Mouse (Mus musculus) cerebellum, postnatal 14 days (tissue): Measurements from ENCODE around the gene Wnt3a.

ENCODE experiments used
- DNase-seq, 2 experiments: peaks; one replicate each; pipeline ENCODE4 v3.0.0; 2021; ENCODE audit warnings: mixed read lengths in 2 of 2

Gene Wnt3a

DNA sequence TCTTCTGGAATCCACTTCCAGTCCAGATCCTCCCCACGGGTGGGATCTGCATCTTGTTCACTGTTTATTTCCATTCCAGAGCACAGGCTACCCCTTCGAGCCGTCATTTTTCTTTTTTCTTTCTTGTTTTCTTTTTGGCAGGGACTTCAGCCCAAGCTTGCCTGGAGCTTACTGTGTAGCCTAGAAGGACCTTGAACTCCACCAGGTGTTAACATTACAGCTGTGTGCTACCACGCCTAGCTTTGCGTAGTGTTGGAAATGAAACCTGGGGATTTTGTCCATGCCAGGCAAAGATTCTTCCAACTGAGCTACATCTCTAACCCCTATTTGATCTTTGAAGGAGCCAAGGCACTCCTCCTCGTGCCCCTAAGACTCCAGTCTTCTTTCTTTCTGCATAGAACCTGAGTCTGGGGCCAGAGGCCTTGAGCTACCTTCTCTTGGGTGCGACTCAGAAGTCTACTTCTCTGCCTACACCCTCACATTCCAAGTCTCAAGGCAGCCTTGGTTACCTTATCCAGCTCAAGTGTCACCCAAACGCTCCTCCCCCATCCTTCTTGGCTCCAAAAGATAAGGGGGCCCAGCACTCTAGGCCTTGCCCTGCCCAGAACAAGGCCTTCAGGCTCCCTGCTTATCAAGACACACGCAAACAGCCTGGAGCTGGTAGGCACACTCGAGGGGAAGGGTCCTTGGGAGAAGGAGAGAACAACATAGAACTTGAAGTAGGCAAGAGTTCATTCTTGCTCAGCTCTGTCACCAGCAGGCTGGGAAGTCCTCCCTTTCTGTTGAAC lies 29.7 kb downstream of the Wnt3a start:
- DNase-seq, result no peak

DNA sequence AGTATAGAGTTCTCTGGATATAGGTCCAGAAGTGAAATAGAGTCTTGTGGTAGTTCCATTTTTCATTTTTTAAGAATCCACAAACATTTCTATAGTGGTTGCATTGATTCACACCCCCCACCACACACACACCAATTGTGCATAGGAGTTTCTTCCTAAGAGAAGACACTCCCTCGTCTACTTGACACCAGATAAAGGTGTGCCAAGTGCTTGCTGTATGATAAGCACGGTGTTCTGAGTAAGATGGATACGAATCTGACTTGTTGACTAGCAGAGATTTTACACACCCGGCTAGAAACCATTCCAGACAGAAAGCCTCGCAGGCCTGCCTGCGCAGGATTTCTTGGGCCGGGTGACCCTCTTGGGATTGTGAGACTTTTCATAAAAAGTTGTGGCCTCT lies 30.9 kb downstream of the Wnt3a start:
- no peak for DNase-seq

- DNase-seq, result no peak
Observed at GRCm38 (mm10) chr11:59248101-59248500, 42.5 kb downstream of the Wnt3a start.

DNA sequence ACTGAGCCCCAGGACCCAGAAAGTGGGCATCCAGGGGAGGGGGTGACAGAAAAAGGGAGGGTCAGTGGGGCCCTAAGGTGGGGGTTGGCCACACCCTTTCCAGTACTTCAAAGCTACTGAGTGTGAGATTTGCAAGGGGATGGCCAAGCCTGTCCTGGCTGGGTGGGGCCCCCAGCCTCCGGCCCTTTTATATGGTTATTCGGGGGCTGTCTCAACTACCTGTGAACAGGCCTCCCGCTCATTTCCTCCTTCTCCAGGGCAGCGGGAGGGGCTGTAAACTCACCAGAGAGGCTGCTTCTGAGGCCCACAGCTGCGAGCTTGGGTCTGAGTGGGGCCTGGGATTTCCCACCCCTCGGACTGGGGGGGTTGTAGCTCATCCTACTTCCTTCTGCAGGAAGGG lies 46.7 kb downstream of the Wnt3a start:
- DNase-seq, result no peak

- peak in 1 of 2 experiments; percentile 23 for DNase-seq
Observed at GRCm38 (mm10) chr11:59241841-59242240, 48.7 kb downstream of the Wnt3a start.

DNA sequence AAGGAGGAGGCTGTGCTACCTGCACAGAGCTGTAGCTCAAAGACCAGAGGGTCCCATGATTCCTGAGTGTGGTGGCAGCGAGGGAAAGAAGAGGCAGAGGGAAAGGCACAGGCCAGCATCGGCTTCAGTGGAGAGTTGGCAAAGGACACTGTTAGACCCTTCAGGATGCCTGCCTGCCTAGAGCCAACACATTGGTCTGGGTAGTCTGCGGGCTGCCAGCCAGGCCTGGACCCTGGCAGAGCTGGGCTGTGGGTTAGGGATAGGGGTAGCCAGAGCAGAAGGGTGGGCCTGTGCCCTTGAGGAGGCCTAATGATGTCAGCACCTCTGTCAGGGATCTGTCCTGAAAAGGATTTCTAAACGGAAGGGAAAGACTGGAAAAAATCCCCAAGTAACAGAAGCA lies 50.8 kb downstream of the Wnt3a start:
- DNase-seq, result peak; percentile 52 to 54

GRCm38 (mm10) chr11:59239428-59239785 lies 51.1 kb downstream of the Wnt3a start:
- no peak for DNase-seq

GRCm38 (mm10) chr11:59238525-59239427 lies 51.8 kb downstream of the Wnt3a start:
- peak; percentile 91 to 94 for DNase-seq

DNA sequence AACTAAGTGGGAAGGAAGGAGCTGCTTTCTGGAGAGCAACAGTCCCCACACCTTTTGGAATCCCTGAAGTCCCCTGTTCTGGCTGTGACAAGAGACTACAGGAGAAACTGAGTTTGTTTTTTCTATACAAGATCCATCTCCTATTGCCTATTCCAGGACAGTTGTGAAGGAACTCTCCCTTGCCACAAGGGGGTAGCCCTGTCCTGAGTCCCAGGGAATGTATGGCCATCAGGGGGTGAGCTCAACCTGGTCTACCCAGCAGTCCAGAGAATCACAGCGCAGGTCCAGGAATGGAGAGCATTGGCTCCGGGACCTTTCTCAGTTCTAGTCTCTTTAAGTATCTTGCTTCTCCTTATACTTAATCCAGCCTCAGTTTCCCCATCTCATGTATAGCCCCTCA lies 57.8 kb downstream of the Wnt3a start:
- no peak for DNase-seq

GRCm38 (mm10) chr11:59230144-59230760 lies 60.3 kb downstream of the Wnt3a start:
- DNase-seq, result peak; percentile 85 to 87

GRCm38 (mm10) chr11:59228122-59228953 lies 62.2 kb downstream of the Wnt3a start, which contains the start of gene Arf1:
Gene Arf1 (minus strand): TSS chr11:59228270.
- DNase-seq, result peak; percentile 98

DNA sequence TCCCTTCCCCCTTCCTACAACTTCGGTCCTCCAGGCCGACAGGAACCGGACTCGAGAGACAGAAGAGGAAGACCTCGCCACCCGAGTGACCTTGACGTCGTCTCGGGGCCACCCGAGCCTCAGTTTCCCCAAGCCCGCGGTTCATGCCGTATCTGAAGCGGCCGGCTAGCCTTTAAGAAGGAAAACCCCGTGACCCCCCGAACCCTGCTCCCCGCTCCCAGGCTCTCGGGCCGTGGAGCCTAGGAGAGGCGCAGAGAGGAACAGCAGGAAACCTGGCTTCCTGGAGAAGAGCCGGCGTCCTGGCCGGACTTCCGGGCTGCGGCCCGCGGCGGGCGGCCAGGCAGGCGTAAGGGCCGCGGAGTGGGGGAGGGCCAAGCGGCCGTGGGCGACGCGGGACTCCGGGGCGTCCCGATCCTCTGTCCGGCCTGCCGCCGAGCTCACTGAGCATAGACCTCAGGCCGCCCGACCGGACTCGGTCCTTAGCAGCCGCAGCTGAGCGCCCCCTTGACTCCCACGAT lies 62.9 kb downstream of the Wnt3a start:
- DNase-seq, result no peak

GRCm38 (mm10) chr11:59226787-59227603 lies 63.6 kb downstream of the Wnt3a start:
- peak; percentile 24 to 39 for DNase-seq

DNA sequence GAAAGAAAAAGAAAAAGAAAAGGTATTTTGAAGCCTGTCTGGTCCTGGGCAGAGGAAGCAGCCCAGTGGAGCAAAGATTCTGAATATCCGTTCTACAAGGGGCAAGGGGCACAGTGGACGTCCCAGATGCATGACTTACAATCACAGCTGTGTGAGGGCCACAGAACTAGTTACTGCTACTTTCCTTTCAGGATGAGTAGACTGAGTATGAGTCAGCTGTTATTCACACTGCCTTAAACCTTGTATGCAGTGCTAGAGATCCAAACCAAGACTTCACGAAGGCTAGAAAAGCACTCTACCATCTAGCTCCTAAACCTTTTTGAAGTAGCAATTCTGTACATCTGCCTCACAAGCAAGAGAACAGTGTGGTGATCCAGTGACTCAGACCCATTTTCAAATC lies 64.3 kb downstream of the Wnt3a start:
- no peak for DNase-seq

- no peak for DNase-seq
Observed at GRCm38 (mm10) chr11:59225167-59225566, 65.4 kb downstream of the Wnt3a start.

GRCm38 (mm10) chr11:59224470-59224869 lies 66.1 kb downstream of the Wnt3a start:
- no peak for DNase-seq

DNA sequence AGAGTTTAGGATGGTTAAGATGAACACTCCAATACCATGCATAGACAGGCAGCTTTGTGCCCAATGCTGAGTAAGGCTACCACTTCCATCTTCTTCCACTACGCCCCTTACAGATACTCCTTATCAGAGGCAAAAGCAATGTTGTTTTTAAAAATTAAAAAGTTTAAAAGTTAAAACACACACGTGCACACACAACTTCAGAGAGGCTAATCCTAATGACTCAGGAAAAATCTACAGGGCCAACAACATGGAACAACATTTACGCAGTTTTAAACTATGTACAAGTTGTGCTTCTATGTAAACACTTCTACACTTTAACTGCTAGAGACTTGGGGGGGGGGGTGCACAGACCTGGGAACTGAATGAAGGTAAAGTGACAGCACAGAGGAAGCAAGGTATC lies 66.5 kb downstream of the Wnt3a start:
- DNase-seq, result no peak

- no peak for DNase-seq
Observed at GRCm38 (mm10) chr11:59222306-59222705, 68.2 kb downstream of the Wnt3a start.

GRCm38 (mm10) chr11:59221604-59222003 lies 68.9 kb downstream of the Wnt3a start:
- DNase-seq, result no peak

DNA sequence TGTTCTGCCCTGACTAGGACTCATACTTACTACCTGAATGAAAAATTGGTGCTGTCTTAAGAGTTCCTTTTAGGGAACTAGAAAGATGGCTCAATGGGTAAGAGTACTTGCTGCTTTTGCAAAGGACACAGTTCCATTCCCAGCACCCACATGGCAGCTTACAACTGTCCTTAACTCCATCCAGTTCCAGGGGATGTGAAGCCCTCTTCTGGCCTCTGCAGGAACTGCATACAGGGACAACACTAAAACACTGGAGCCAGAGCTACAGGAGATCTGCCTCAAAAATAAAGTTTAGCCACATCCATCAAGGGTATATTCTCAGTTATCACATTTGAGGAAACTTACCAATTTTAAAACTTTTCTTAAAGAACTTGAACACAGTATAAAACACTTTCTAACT lies 71.5 kb downstream of the Wnt3a start:
- peak in 1 of 2 experiments; percentile 57 for DNase-seq

DNA sequence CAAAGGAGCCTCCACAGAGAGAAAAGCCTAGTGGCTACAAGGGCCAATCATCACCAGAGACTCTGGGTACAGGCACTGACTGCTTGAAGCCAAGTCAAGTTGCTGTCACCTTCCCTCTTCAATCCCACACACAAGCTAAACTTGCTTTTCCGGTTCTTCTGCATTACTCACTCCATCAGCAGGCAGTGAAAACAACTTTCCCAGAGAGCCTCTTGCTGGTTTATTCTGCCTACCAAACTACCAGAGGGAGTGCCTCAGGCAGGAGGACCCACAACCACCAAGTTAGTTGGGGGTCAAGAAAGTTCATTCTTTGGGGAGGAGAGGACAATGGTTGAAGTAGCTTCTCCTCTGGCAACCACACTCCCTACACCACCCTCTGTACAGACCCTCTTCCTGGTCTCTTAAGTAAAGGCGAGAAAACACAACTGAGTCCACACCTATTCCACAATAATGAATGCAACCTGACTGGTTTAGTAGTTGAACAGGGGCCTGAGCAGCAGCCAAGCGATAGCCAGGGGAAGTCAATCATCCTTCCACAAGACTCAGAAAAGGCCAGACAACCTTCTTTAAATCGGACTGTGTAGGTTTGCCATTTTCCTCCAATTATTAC lies 72.1 kb downstream of the Wnt3a start:
- no peak for DNase-seq
